Mouse (Mus musculus): ENCODE measurements around the gene Serpinf1. TPM values are rescaled to one million over a fixed set of nuclear protein-coding genes. Genes with fewer than 3 reads are reported as not detected.
A peak's percentile ranks its signal among the peaks of the same experiment; 100 is the strongest.

Serpinf1 gene
- polyA plus RNA-seq, 1 experiment, result 110 TPM

- H3K4me3 ChIP-seq (replicated peaks; ENCODE audit: extremely low read depth, low read depth, low read length), result no peak overlapping the region
- no peak for DNase-seq
- H3K4me1 ChIP-seq (ENCODE audit: control insufficient read depth, insufficient read depth, low read length), result peaks cover 6% of the 10 kb centered on the region
- no peak for TF ChIP-seq CTCF (IDR thresholded peaks at IDR 0.05; ENCODE audit: insufficient read depth, low read length)
- no peak for TF ChIP-seq POLR2A (IDR thresholded peaks at IDR 0.05; ENCODE audit: borderline replicate concordance, extremely low read depth, low read depth, low read length)
- 63% methylated on average over 3 of the region's 3 CpGs for WGBS
Measured at GRCm38 (mm10) chr11:75448575-75448974, 26.1 kb upstream of the Serpinf1 start.

- Histone ChIP-seq H3K4me1 (ENCODE audit: control insufficient read depth, insufficient read depth, low read length) (no peaks in the 10 kb centered on the region), H3K4me3 (replicated peaks; ENCODE audit: extremely low read depth, low read depth, low read length) (no peak overlapping the region)
- no peak for DNase-seq
- 78% methylated on average over 8 of the region's 8 CpGs for WGBS
- TF ChIP-seq CTCF (IDR thresholded peaks at IDR 0.05; ENCODE audit: insufficient read depth, low read length), result no peak
- no peak for TF ChIP-seq POLR2A (IDR thresholded peaks at IDR 0.05; ENCODE audit: borderline replicate concordance, extremely low read depth, low read depth, low read length)
Measured at GRCm38 (mm10) chr11:75443711-75444110, 21.2 kb upstream of the Serpinf1 start.

GRCm38 (mm10) chr11:75441601-75442000 is 19.1 kb upstream of the Serpinf1 start:
- TF ChIP-seq POLR2A (IDR thresholded peaks at IDR 0.05; ENCODE audit: borderline replicate concordance, extremely low read depth, low read depth, low read length), result no peak
- no peak for TF ChIP-seq CTCF (IDR thresholded peaks at IDR 0.05; ENCODE audit: insufficient read depth, low read length)
- no peaks in the 10 kb centered on the region for H3K4me1 ChIP-seq (ENCODE audit: control insufficient read depth, insufficient read depth, low read length)
- 77% methylated on average over 16 of the region's 16 CpGs for WGBS
- H3K4me3 ChIP-seq (replicated peaks; ENCODE audit: extremely low read depth, low read depth, low read length), result no peak overlapping the region
- DNase-seq, result no peak

- DNase-seq, result no peak
- no peak overlapping the region for H3K4me3 ChIP-seq (replicated peaks; ENCODE audit: extremely low read depth, low read depth, low read length)
- TF ChIP-seq POLR2A (IDR thresholded peaks at IDR 0.05; ENCODE audit: borderline replicate concordance, extremely low read depth, low read depth, low read length) (no peak), CTCF (IDR thresholded peaks at IDR 0.05; ENCODE audit: insufficient read depth, low read length) (no peak)
Measured at GRCm38 (mm10) chr11:75441034-75441433, 18.5 kb upstream of the Serpinf1 start.

GRCm38 (mm10) chr11:75439951-75440350 is 17.4 kb upstream of the Serpinf1 start:
- Histone ChIP-seq H3K4me3 (replicated peaks; ENCODE audit: extremely low read depth, low read depth, low read length) (no peak overlapping the region), H3K4me1 (ENCODE audit: control insufficient read depth, insufficient read depth, low read length) (no peaks in the 10 kb centered on the region)
- DNase-seq, result no peak
- no peak for TF ChIP-seq CTCF (IDR thresholded peaks at IDR 0.05; ENCODE audit: insufficient read depth, low read length)
- no peak for TF ChIP-seq POLR2A (IDR thresholded peaks at IDR 0.05; ENCODE audit: borderline replicate concordance, extremely low read depth, low read depth, low read length)
- WGBS, result 87% methylated on average over 3 of the region's 3 CpGs

More at GRCm38 (mm10) chr11:75441034-75441433, 18.5 kb upstream of the Serpinf1 start:
- no peaks in the 10 kb centered on the region for H3K4me1 ChIP-seq (ENCODE audit: control insufficient read depth, insufficient read depth, low read length)
- 81% methylated on average over 7 of the region's 7 CpGs for WGBS

GRCm38 (mm10) chr11:75439363-75439762 is 16.9 kb upstream of the Serpinf1 start, which contains the start of gene Serpinf2:
Gene Serpinf2 (minus strand): TSS chr11:75439591.
- no peak for DNase-seq
- Histone ChIP-seq H3K4me1 (ENCODE audit: control insufficient read depth, insufficient read depth, low read length) (no peaks in the 10 kb centered on the region), H3K4me3 (replicated peaks; ENCODE audit: extremely low read depth, low read depth, low read length) (no peak within 1 kb of the TSS)
- 72% methylated on average over 6 of the region's 6 CpGs for WGBS
- TF ChIP-seq POLR2A (IDR thresholded peaks at IDR 0.05; ENCODE audit: borderline replicate concordance, extremely low read depth, low read depth, low read length) (no peak), CTCF (IDR thresholded peaks at IDR 0.05; ENCODE audit: insufficient read depth, low read length) (no peak)

GRCm38 (mm10) chr11:75438804-75439203 is 16.3 kb upstream of the Serpinf1 start:
- Histone ChIP-seq H3K4me1 (ENCODE audit: control insufficient read depth, insufficient read depth, low read length) (no peaks in the 10 kb centered on the region), H3K4me3 (replicated peaks; ENCODE audit: extremely low read depth, low read depth, low read length) (no peak overlapping the region)
- DNase-seq, result no peak
- 95% methylated on average over 3 of the region's 3 CpGs for WGBS
- TF ChIP-seq CTCF (IDR thresholded peaks at IDR 0.05; ENCODE audit: insufficient read depth, low read length), result no peak
- no peak for TF ChIP-seq POLR2A (IDR thresholded peaks at IDR 0.05; ENCODE audit: borderline replicate concordance, extremely low read depth, low read depth, low read length)

GRCm38 (mm10) chr11:75438194-75438593 is 15.7 kb upstream of the Serpinf1 start:
- TF ChIP-seq CTCF (IDR thresholded peaks at IDR 0.05; ENCODE audit: insufficient read depth, low read length), result no peak
- TF ChIP-seq POLR2A (IDR thresholded peaks at IDR 0.05; ENCODE audit: borderline replicate concordance, extremely low read depth, low read depth, low read length), result no peak
- Histone ChIP-seq H3K4me1 (ENCODE audit: control insufficient read depth, insufficient read depth, low read length) (no peaks in the 10 kb centered on the region), H3K4me3 (replicated peaks; ENCODE audit: extremely low read depth, low read depth, low read length) (no peak overlapping the region)
- no peak for DNase-seq
- WGBS, result 73% methylated on average over 13 of the region's 13 CpGs

DNA sequence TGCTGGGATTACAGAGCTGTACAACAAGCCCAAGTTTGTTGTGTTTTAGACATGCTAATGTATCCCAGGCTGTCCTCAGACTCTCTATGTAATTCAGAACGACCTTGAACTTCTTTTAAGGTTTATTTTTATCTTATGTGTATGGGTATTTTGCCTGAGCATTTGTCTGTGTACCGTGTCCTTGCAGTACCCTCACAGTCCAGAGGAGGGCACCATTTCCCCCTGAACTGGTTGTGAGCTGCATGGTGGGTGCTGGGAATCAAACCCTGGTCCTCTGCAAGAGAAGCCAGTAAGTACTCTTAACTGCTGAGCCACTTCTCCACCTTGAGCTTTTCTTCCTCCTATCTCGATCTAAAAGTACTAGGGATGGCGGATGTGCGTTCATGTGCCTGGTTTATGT is 11.6 kb upstream of the Serpinf1 start:
- TF ChIP-seq POLR2A (IDR thresholded peaks at IDR 0.05; ENCODE audit: borderline replicate concordance, extremely low read depth, low read depth, low read length) (no peak), CTCF (IDR thresholded peaks at IDR 0.05; ENCODE audit: insufficient read depth, low read length) (0 out of 2 replicates have a peak, but pooled peaks have one; percentile 10)
- H3K4me1 ChIP-seq (ENCODE audit: control insufficient read depth, insufficient read depth, low read length), result no peaks in the 10 kb centered on the region
- DNase-seq, result no peak
- no peak overlapping the region for H3K4me3 ChIP-seq (replicated peaks; ENCODE audit: extremely low read depth, low read depth, low read length)
- 86% methylated on average over 5 of the region's 5 CpGs for WGBS

DNA sequence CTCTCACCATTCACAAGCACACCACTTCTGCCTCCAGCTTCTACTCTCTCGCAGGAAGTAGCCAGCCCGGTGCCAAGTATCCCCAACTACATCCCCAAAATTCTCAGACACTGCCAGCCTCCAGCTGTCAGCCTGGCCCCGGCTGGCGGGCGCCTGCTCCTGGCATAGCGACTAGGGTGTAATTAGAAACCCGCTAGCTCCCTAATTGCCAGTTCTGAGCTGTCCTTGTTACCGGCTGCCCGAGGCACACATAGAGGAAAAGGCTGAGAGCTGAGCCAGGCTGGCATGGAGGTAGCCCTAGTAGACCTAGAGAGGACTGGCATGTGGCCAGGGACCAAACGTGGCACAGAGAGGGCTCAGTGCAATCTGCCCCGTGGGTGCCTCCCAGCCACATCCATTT is 8.8 kb upstream of the Serpinf1 start:
- Histone ChIP-seq H3K4me3 (replicated peaks; ENCODE audit: extremely low read depth, low read depth, low read length) (no peak overlapping the region), H3K4me1 (ENCODE audit: control insufficient read depth, insufficient read depth, low read length) (no peaks in the 10 kb centered on the region)
- WGBS, result 77% methylated on average over 11 of the region's 11 CpGs
- DNase-seq, result no peak
- TF ChIP-seq CTCF (IDR thresholded peaks at IDR 0.05; ENCODE audit: insufficient read depth, low read length) (no peak), POLR2A (IDR thresholded peaks at IDR 0.05; ENCODE audit: borderline replicate concordance, extremely low read depth, low read depth, low read length) (no peak)

Measured in lung, adult 2 months (tissue).